Mouse (Mus musculus): ENCODE results near the gene St3gal2. TPM values are rescaled to one million over a fixed set of nuclear protein-coding genes. Genes with fewer than 3 reads are reported as not detected.
"Not testable (repeated sequence)": the region's sequence is repeated elsewhere in the genome, so short reads cannot be mapped to it uniquely, and the experiment has no call there.

St3gal2 gene
- total and polyA plus RNA-seq, 3 experiments = 20.2 to 25.9 (median 22.0) TPM

DNA sequence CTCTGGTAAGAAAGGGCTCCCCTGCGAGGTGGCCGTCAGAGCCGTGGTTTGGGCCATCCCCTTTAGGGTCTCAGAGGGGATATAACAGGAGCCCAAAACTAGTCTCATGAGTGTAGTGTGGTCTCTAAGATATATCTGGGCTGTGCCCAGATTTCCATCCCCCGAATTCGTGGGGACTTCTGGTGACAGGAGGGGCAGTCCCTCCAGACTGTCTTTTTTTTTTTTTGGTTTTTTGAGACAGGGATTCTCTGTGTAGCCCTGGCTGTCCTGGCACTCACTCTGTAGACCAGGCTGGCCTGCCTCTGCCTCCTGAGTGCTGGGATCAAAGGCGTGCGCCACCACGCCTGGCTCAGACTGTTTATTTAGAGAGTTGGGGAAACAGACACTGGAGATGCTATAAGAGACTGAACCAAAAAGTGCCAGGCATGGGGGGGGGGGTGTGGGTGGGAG, 6.0 kb downstream of the St3gal2 start:
- TF ChIP-seq POLR2A (IDR thresholded peaks at IDR 0.05; ENCODE audit: insufficient read depth, low read depth, low read length) = no peak
- TF ChIP-seq EP300 (IDR thresholded peaks at IDR 0.05; ENCODE audit: insufficient read depth, low read depth, low read length) = no peak
- no peak for TF ChIP-seq CTCF (IDR thresholded peaks at IDR 0.05)
- Histone ChIP-seq H3K9ac (ENCODE audit: low read depth, low read length) (no peak overlapping the region), H3K36me3 (ENCODE audit: control insufficient read depth, insufficient read depth, low read length) (no peaks in the 10 kb centered on the region), H3K4me1 (ENCODE audit: control insufficient read depth, insufficient read depth, low read length) (peaks cover 6% of the 10 kb centered on the region), H3K27ac (no peak overlapping the region), H3K27me3 (ENCODE audit: control insufficient read depth, insufficient read depth, low read length) (no peaks in the 10 kb centered on the region), H3K79me2 (replicated peaks; ENCODE audit: control insufficient read depth, insufficient read depth, low read length) (peaks cover 5% of the 10 kb centered on the region), H3K4me3 (no peak overlapping the region)
- intact Hi-C loops (cut with DNase I) = no loop called here
- WGBS = 88% methylated on average over 8 of the region's 8 CpGs
- DNase-seq = no peak

DNA sequence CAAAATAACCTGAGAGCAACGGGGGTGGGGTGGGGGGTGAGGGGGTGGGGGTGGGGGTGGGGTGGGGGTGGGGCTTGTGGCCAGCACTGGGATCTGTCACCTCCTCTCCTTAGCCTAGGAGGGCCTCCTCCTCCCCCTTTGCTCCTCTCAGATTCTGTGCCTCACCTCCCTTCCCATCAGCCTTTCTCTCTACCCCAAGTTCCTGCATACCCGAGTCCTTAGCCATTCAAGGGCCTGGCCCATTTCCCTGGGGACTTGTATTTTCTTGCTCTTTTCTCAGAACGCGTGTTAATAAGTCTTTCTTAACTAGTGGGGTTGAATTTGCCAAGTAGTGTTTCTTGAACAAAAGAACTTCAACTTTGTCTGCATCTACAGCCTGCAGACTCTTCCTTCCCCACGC, 7.0 kb downstream of the St3gal2 start:
- whole genome bisulfite sequencing = 35% methylated on average over 5 of the region's 5 CpGs
- Histone ChIP-seq H3K27ac (no peak overlapping the region), H3K36me3 (ENCODE audit: control insufficient read depth, insufficient read depth, low read length) (no peaks in the 10 kb centered on the region), H3K9ac (ENCODE audit: low read depth, low read length) (no peak overlapping the region), H3K27me3 (ENCODE audit: control insufficient read depth, insufficient read depth, low read length) (no peaks in the 10 kb centered on the region), H3K79me2 (replicated peaks; ENCODE audit: control insufficient read depth, insufficient read depth, low read length) (peaks cover 5% of the 10 kb centered on the region), H3K4me3 (no peak overlapping the region), H3K4me1 (ENCODE audit: control insufficient read depth, insufficient read depth, low read length) (peaks cover 12% of the 10 kb centered on the region)
- no peak for DNase-seq
- intact Hi-C loops (cut with DNase I) = no loop called here
- TF ChIP-seq EP300 (IDR thresholded peaks at IDR 0.05; ENCODE audit: insufficient read depth, low read depth, low read length) = no peak

- peaks cover 15% of the 10 kb centered on the region for H3K4me1 ChIP-seq (ENCODE audit: control insufficient read depth, insufficient read depth, low read length)
- WGBS = 77% methylated on average over 7 of the region's 7 CpGs
Observed at GRCm38 (mm10) chr8:110928435-110928834, 8.7 kb downstream of the St3gal2 start.

GRCm38 (mm10) chr8:110929066-110929465, 9.3 kb downstream of the St3gal2 start:
- peaks cover 15% of the 10 kb centered on the region for H3K4me1 ChIP-seq (ENCODE audit: control insufficient read depth, insufficient read depth, low read length)
- TF ChIP-seq EP300 (IDR thresholded peaks at IDR 0.05; ENCODE audit: insufficient read depth, low read depth, low read length) = no peak
- no peak for TF ChIP-seq CTCF (IDR thresholded peaks at IDR 0.05)
- no peak for TF ChIP-seq POLR2A (IDR thresholded peaks at IDR 0.05; ENCODE audit: insufficient read depth, low read depth, low read length)
- peaks cover 6% of the 10 kb centered on the region for H3K36me3 ChIP-seq (ENCODE audit: control insufficient read depth, insufficient read depth, low read length)
- DNase-seq = no peak
- intact Hi-C loops (cut with DNase I) = no loop called here
- no peak overlapping the region for H3K9ac ChIP-seq (ENCODE audit: low read depth, low read length)
- 82% methylated on average over 5 of the region's 5 CpGs for WGBS
- no peak overlapping the region for H3K4me3 ChIP-seq
- no peaks in the 10 kb centered on the region for H3K27me3 ChIP-seq (ENCODE audit: control insufficient read depth, insufficient read depth, low read length)
- H3K79me2 ChIP-seq (replicated peaks; ENCODE audit: control insufficient read depth, insufficient read depth, low read length) = peaks cover under 1% of the 10 kb centered on the region; the same call in 1 of the 2 replicates
- H3K27ac ChIP-seq = no peak overlapping the region

More at GRCm38 (mm10) chr8:110928435-110928834, 8.7 kb downstream of the St3gal2 start:
- intact Hi-C loops (cut with DNase I) = no loop called here
- Histone ChIP-seq H3K79me2 (replicated peaks; ENCODE audit: control insufficient read depth, insufficient read depth, low read length) (peaks cover under 1% of the 10 kb centered on the region), H3K36me3 (ENCODE audit: control insufficient read depth, insufficient read depth, low read length) (peaks cover 6% of the 10 kb centered on the region), H3K4me3 (no peak overlapping the region), H3K27me3 (ENCODE audit: control insufficient read depth, insufficient read depth, low read length) (no peaks in the 10 kb centered on the region), H3K27ac (no peak overlapping the region), H3K9ac (ENCODE audit: low read depth, low read length) (no peak overlapping the region)
- TF ChIP-seq CTCF (IDR thresholded peaks at IDR 0.05) (no peak), EP300 (IDR thresholded peaks at IDR 0.05; ENCODE audit: insufficient read depth, low read depth, low read length) (no peak), POLR2A (IDR thresholded peaks at IDR 0.05; ENCODE audit: insufficient read depth, low read depth, low read length) (no peak)
- no peak for DNase-seq

DNA sequence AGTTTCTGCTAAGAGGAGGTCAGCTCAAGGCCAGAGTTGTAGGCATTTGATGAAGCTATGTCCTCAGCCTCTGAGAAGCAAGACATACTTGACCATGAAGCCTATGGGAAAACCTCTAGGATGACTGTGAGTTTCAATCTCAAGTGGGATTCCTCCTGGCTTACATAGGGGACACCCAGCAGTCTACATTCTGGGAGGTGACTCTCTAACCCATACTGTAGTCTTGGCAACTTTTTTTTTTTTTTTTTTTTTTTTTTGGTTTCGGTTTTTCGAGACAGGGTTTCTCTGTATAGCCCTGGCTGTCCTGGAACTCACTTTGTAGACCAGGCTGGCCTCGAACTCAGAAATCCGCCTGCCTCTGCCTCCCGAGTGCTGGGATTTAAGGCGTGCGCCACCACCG, 9.9 kb downstream of the St3gal2 start:
- H3K79me2 ChIP-seq (replicated peaks; ENCODE audit: control insufficient read depth, insufficient read depth, low read length); H3K27ac ChIP-seq; H3K4me3 ChIP-seq; DNase-seq; H3K36me3 ChIP-seq (ENCODE audit: control insufficient read depth, insufficient read depth, low read length); intact Hi-C loops (cut with DNase I); H3K27me3 ChIP-seq (ENCODE audit: control insufficient read depth, insufficient read depth, low read length); H3K9ac ChIP-seq (ENCODE audit: low read depth, low read length): not testable (repeated sequence)
- WGBS = 93% methylated on average over 7 of the region's 8 CpGs
- peaks cover 15% of the 10 kb centered on the region for H3K4me1 ChIP-seq (ENCODE audit: control insufficient read depth, insufficient read depth, low read length)

DNA sequence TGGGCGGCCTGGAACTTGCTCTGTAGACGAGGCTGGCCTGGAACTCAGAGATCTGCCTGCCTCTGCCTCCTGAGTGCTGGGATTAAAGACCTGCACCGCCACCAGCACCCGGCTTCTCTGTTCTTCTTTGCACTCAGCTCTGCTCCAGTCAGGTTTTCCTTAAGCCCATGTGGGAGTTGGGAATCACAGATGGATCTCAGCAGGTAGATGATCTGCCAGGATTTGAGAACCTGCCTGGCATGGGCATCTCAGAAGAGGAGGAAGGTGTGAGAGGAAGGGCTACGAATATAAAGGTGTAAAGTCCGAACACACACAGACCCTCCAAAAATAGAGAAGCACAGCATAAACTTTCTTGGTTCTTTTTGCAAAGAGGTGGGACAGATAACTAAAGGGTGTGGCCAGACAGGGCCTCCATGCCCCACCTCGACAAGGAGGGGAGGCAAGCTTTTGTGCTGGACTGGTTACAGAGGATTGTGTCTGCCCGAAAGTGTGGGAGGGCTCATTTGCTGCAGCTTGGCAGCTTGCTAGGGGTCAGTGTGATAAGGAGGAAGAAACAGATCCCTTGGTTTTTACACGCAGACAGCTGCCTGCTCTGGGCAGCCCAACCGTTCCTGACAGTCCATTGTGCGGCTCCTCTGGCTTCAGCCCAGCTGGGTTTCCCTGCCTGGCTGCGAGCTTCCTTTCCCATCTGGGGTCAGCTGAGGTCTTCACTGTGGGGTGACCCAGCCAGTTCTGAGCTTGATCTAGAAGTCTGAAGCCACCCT, 11.6 kb downstream of the St3gal2 start:
- peak overlapping the region; percentile 38 for H3K27ac ChIP-seq
- H3K27me3 ChIP-seq (ENCODE audit: control insufficient read depth, insufficient read depth, low read length) = no peaks in the 10 kb centered on the region
- WGBS = 37% methylated on average over 12 of the region's 12 CpGs
- peaks cover 15% of the 10 kb centered on the region for H3K4me1 ChIP-seq (ENCODE audit: control insufficient read depth, insufficient read depth, low read length)
- H3K79me2 ChIP-seq (replicated peaks; ENCODE audit: control insufficient read depth, insufficient read depth, low read length) = peaks cover 3% of the 10 kb centered on the region; the same call in 1 of the 2 replicates
- no peak overlapping the region for H3K9ac ChIP-seq (ENCODE audit: low read depth, low read length)
- H3K36me3 ChIP-seq (ENCODE audit: control insufficient read depth, insufficient read depth, low read length) = peaks cover 6% of the 10 kb centered on the region
- intact Hi-C loops (cut with DNase I) = no loop called here
- H3K4me3 ChIP-seq = no peak overlapping the region
- peak; percentile 85 to 89 for DNase-seq
- no peak for TF ChIP-seq CTCF (IDR thresholded peaks at IDR 0.05)
- no peak for TF ChIP-seq POLR2A (IDR thresholded peaks at IDR 0.05; ENCODE audit: insufficient read depth, low read depth, low read length)
- peak; percentile 80 for TF ChIP-seq EP300 (IDR thresholded peaks at IDR 0.05; ENCODE audit: insufficient read depth, low read depth, low read length)
